Mouse (Mus musculus) layer of hippocampus, adult 9-10 months (tissue): ENCODE measurements at regions not wholly inside any gene's neighbourhood (a gene's known extent, or its start where the extent isn't known, plus 50 kb on each side); places are given as distances from the start of the nearest gene placed in this dataset.

Experiments used
- DNase-seq: peaks from one replicate; pipeline ENCODE4 v3.0.0; 2022; ENCODE audit warnings: low spot score

GRCm38 (mm10) chr6:11404101-11404500 is 503.2 kb downstream of the Ndufa4 start:
- no peak for DNase-seq

GRCm38 (mm10) chr6:11359088-11359487 is 548.2 kb downstream of the Ndufa4 start:
- DNase-seq, result no peak

- no peak for DNase-seq
These were observed 553.7 kb downstream of the Ndufa4 start for GRCm38 (mm10) chr6:11353599-11353998.

DNA sequence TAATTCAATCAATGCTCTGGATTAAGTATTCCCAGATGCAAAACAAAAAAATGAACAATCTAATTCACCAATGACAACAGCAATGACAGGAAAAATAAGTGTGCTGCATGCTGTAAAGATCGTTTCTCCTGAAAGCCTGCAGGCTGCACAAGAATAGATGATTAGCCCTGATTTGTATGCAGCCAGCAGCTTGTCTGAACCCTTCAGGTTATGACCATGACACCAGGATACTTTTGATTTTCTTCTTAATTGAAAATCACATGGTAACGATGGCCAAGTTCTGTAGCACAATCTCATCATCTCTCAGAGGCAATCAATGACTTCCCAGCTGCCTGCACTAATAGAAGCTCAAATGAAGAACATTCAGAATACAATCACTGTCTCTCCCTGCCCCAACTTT is 573.2 kb downstream of the Ndufa4 start:
- DNase-seq, result no peak

GRCm38 (mm10) chr6:11313744-11314143 is 593.6 kb downstream of the Ndufa4 start:
- DNase-seq, result no peak

DNA sequence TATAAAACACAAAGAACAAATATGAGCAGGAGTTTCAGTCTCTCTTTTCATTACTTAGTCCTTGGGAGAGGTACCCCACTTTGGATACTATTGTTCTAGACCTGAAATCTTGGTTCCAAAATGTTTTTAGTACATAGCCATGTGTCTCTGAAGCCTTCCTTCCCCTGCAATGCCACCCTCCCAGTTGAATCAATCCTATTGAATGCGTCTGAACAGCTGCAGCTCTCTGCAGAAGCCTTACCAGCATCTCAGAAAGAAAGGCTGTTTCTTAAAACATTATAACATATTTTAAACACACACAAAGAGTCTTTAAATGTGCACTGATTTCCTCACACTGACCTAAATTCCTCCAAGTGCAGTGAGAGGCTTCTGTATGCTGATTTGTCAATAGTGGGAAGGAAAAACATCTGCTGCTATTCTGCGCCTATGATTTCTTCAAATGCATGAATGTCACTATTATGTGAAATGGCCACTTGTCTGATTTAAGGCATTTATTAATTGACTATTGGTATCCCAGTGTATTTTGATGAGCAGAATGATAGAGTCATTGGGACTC is 601.2 kb downstream of the Ndufa4 start:
- DNase-seq, result no peak

GRCm38 (mm10) chr6:11283990-11284389 is 623.3 kb downstream of the Ndufa4 start:
- peak; percentile 9 for DNase-seq

DNA sequence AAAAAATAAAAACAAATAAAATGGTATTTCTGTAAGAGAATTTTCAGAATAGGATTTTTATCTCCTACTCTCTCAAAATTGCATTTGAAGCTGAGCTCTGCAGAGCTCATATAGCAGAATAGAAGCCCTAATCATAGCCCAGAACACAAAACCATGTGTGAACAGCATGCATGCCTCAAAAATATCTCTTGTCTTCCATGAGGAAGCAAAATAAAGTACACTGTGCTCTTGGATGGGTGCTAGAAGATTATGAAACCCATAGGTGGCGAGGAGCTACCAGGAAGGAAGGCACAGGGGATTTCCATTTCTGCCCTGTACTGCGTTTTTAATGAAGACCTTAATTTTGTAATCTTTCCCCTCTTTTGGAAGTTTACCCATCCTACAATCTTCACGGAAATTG is 632.1 kb downstream of the Ndufa4 start:
- DNase-seq, result no peak
